Mouse (Mus musculus) thymus, adult 2 months (tissue): ENCODE measurements around the gene Lin28b.

Source experiments
- CTCF ChIP-seq: fragments of 200-500 bp; IDR thresholded peaks from 2 replicates; pipeline ENCODE4 v1.5.1; 2012; ENCODE audit warnings: mild to moderate bottlenecking, control low read depth, low read length, moderate library complexity, borderline replicate concordance; ENCODE audit not compliant: control insufficient read depth, poor library complexity, insufficient read depth; ENCODE audit errors: extremely low read depth
- POLR2A ChIP-seq: fragments of 200-500 bp; IDR thresholded peaks from 2 replicates; pipeline ENCODE4 v1.6.1; 2012; ENCODE audit warnings: mild to moderate bottlenecking, low read length, control low read depth, moderate library complexity; ENCODE audit not compliant: control insufficient read depth, poor library complexity, insufficient read depth; ENCODE audit errors: extremely low read depth

- TF ChIP-seq CTCF: no peak
- no peak for TF ChIP-seq POLR2A
These were observed 107.9 kb downstream of the Lin28b start for GRCm38 (mm10) chr10:45378269-45378668.
